Mouse (Mus musculus): Measurements from ENCODE around the gene Cfap206.

DNA sequence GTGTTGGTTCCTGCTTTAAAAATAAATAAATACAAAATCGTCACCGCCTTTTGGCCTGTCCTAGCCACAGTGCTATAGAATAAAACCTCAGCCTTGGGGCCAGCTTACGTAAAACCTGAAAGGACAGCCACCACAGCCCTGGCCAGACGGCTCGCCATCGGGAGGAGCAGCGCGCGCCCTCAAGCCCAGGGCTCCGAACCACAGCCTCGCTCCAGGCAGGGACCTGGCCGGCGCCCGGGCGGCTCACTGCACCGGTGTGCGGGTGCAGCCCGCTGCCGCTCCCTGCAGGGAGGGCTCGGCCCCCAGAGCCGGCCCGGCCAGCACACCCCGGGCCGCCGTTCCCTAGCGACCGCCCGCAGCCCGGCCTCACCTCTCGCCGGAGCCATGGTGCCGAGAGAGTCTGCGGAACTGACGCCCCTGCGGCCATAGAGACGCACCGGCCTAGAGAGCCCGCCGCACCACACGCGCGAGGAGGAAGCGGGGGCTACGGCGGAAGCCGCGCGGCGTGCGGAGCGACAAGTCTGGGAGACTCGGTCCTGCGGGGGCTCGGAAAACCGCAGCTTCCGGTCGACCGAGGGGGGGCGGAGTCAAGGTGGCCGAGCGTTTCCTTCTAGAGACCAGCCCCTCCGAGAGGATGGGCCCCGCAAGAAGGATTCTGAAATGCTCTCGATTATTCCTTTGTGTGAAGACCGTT lies 43.0 kb downstream of the Cfap206 start, which contains the start of gene Slc35a1:
- 0 out of 2 replicates have a peak, but pooled peaks have one; percentile 1 for TF ChIP-seq CTCF (IDR thresholded peaks at IDR 0.05; ENCODE audit: borderline replicate concordance, extremely low read depth, insufficient read depth, insufficient read length)
- peak; percentile 64 for TF ChIP-seq POLR2A (IDR thresholded peaks at IDR 0.05; ENCODE audit: borderline replicate concordance, extremely low read depth, insufficient read depth, insufficient read length, poor library complexity, severe bottlenecking)

All from brain, embryonic 14.5 days (tissue).